Mouse (Mus musculus) spleen, postnatal 36 days (tissue): Measurements from ENCODE around the gene Schip1.
A peak's percentile ranks its signal among the peaks of the same experiment; 100 is the strongest.
"Not testable (repeated sequence)": the region's sequence is repeated elsewhere in the genome, so short reads cannot be mapped to it uniquely, and the experiment has no call there.

Source experiments
- DNase-seq, 2 experiments: peaks; one replicate each; pipeline ENCODE4 v3.0.0; 2022; ENCODE audit warnings: low spot score in 2 of 2, mixed read lengths in 1 of 2

The Schip1 gene

DNA sequence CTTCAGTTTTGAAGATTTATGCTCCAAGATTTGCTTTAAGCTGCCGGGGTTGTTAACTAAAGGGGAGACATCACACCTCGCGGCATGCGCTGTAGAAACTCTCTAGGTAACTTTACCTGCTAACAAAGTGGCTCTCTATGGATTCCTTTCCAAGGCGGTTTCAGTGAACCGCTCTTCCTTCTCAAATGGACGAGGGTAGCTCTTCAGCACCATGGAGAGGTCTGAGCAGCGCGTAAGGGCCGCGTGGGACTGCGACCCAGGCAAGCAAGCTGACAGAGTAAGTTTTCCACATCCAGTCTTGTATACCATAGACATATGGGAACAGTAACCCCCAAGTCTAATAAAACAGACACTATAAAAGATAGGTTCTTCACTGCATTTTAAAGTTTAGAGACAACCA is at the start of gene Schip1:
Gene Schip1, plus strand, starts transcription at position 72 of the 400 bp plus-strand sequence.
- DNase-seq, result no peak

DNA sequence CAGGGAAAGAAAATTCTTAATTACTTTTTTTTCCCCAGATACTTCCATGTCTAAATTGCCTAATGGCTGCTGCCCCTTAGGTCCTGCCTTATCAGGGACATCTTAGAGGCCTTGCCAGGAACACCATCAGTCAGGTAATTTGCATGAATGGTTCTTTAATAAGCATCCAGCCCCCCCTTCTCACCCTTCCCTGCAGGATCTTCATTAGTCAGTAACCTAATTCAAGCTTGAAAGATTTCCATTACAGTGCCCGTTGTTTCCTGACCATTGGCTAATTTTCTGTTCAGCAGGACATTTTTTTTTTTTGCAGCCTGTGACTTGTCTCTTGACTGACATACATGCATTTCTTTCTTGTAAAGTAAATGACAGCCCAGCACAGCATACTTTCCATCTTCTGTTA is 48.8 kb upstream of the Schip1 start:
- DNase-seq, result no peak

DNA sequence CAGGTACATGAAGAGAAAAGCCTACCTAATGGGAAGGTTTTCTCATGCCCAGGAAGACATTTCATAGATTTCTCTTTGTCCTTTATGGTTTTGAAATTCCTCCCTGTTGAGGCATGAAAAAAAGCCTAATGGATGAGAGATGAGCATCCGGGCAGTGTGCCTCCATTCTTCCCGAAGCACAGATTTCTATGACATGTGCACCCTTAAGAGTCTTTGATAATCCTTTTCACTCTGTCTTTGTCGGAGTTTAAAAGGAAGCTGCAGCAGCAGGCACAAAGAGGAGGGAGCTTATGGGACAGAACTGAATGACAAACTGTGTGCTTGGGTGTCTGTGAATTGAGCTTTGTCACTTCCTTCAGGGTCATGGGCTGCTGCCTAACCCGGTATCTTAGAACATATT is 45.2 kb upstream of the Schip1 start:
- no peak for DNase-seq

DNA sequence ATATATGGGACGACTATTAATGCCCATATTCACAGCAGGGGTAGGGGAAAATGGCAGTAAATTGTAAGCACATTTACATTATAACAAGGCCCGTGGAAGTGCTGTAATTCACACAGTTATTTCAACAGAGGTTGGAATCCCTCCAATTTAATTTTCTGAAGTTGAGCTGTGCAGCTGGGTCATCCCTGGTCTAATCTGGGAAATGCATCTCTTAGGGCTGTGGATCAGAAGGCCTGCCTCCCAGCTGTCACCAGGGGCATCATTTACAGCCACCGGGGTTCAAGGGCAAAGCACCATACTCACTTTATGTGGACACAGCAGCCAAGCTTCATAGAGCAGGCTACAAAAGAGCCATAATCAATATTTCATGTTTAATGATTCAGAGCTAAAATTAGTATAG is 28.5 kb upstream of the Schip1 start:
- no peak for DNase-seq

DNA sequence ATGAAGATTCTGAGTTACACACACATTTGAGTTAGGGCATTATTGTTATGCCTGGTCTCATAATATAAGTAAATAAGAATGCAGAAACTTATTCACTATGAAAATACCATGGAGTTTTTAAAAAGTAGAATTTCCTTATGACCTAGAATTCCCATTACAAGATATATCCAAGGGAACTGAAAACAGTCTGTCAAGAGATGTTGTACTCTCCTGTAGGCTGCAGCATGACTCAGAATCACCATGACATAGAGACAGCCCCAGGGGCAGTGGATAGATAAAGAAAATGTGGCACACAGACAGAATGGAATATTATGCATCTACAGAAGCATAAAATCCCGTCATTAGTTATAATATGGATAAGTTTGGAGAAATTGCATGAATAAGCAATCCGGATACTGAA is 21.7 kb upstream of the Schip1 start:
- no peak for DNase-seq

DNA sequence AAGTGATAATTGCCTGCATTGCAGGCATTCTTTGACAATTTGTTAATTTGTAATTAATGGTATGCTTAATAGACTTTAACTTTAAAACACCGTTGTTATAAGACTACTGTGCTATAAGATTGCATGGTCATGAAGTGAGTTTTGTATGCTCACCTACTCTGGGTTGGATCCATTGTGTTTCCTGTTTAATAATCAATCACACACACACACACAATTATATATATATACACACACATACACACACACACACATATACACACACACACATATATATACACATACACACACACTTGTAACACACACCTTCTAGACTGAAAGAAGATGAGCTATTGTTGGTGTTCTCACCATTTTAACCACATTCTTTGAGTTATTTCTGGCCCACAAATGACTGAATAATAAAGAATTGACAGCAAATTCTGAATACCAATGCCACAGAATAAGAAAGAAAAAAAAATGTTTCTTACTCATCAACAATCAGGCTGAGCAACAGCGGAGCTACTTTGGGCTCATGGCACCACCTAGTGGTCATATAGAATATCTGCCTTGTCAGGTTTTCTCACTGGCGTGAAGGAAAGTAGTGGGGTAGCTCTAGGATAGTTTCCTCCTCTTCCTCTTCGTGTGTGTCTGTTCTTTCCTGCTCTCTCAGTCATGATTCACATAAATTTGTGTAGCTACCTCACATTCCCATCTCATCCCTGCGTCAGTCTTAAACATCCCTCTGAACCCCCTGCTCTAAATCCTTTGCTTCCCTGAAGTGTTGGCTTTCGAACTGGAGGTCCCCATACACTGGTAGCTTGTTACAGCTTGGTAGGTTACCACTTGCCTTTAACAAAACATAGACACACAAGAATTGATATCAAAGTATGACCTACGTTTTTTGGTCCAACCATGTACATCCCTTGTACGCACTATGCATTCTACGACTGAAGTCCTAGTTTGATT is 18.9 kb upstream of the Schip1 start:
- peak in 1 of 2 experiments; percentile 14 for DNase-seq

GRCm38 (mm10) chr3:68053538-68053937 is 11.1 kb upstream of the Schip1 start:
- peak in 1 of 2 experiments; percentile 8 for DNase-seq

DNA sequence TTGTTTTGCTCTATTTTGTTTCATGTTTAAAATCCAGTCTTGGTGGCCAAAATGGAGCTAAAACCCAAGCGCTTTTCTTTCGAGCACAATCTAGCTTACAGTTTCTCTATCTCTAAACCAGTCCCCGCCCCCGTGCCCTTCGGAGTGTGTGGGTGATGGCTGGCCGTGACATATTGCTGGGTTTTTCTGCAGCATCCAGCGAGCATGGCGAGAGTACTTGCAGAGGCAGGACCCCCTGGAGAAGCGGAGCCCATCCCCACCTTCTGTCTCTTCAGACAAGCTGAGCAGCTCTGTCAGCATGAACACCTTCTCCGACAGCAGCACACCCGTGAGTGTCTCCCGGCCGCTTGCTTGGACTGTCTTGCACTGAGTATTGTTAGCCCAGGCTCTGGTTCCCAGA is 9.5 kb upstream of the Schip1 start:
- DNase-seq, result no peak

GRCm38 (mm10) chr3:68056373-68057275 is 8.0 kb upstream of the Schip1 start:
- peak; percentile 28 to 49 for DNase-seq

DNA sequence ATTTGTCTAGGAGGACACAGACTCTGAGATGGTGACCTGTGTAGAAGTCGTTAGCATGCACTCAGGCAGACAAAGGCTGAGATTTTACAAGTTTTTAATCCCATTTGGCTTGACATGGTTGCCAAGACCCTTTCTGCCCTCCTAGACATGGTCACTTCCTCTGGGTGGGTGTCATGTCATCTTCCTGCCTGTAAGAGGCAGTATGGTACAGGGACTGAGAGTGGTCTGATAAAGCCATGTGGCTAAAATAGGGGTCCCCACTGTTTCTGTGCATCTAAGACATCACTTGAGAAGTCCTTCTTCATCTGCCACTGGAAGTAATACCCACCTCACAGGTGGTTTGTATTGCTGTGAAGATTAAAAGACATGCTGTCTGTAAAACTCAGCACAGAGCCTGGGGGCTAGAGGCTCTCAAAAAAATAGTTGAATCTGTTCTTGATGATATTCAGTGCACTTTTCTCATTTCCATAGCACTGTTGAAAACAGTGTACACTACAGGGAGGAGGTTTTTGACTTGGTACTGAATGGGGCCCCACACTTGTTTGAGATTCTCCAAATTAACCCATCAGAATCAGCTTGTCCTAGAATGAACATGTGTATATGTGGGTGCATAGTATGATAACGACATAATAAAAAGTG is 5.3 kb upstream of the Schip1 start:
- no peak for DNase-seq

GRCm38 (mm10) chr3:68071395-68072386 is 7.1 kb downstream of the Schip1 start:
- no peak for DNase-seq

- no peak for DNase-seq
These were observed 12.8 kb downstream of the Schip1 start for GRCm38 (mm10) chr3:68077406-68077805.

DNA sequence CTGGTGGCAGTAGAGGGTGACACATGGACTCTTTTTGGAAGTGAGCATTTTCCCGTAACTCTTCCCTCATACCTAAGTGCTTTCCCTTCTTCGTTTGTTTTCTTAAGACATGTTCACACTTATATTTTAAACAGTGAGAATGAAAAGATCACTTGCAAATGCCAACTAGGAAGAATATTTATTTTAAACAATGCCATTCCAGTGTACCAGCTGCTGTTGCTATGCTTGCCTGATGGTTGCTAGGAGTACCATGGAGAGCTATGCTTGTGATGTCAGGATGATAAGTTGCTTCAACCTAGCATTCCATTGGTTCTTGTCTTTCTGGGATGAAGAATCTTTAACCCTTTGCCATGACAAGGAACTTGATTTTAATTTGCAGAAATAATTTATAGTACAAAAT is 20.4 kb downstream of the Schip1 start:
- DNase-seq, result no peak

GRCm38 (mm10) chr3:68092108-68092507 is 27.5 kb downstream of the Schip1 start:
- no peak for DNase-seq

- DNase-seq, result no peak
These were observed 32.3 kb downstream of the Schip1 start for GRCm38 (mm10) chr3:68096724-68097431.

DNA sequence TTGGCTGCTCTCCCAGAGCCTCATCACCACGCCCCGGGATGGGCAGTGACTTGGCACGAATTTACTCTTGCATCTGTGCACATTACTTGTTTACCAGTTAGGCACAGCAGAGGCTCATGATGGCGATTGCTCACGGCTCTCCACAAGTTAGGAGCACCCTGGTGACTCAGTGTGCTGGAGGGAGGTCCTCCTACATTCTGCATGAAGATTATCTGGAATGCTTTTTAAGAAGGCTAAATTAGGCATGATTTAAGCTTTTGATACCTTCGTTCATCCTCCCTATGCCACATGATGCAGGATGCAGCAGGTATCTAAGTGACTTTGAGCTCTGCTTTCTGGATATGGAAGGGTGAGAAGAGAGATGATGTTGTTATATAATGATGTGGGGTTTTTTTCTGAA is 35.0 kb downstream of the Schip1 start:
- not testable (repeated sequence) for DNase-seq

DNA sequence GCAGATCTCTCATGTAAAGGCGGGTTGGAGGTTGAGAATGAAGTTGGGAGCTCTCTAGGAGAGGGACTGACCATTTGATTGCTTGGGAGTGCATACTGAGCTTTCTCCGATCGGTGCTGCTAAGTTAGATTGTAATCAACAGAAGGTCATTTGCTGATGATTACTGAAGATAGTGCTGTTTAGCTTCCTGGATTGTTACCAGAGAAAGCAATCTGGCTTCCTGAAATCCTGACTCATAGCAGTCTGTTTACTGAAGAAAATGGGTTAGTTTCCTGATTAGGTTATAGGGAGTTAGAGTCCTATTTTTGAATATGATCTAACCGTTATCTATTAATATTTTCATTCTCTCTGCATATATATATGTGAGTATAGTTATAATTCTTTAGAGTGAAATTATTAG is 36.7 kb downstream of the Schip1 start:
- no peak for DNase-seq

DNA sequence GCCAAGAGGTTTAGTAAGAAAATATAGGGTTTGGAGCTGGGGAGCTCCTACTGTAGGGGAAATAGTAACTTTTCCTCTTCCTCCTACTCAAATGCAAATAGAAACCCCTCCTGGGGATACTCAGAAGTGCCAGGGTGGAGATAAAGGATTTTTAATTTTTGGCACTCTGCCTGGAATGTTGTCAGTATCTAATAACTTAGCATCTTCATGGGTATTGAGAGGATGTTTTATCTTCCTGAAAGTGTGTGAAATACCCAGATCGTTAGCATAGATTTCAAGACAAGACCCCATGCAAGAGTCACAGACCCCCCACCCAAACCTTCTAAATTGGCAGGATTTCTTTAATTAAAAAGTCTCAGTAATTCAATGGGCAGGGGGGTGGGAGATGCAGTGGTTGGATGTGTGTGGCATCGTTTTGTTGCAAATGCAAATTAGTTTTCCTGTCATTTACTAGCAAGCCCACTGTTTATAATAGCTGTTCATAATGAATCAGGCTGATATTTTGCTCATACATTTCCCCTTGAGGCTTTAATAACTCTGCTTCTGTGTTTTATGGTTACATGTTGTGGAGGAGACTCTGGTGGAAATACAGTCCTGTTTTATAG is 40.6 kb downstream of the Schip1 start:
- no peak for DNase-seq

DNA sequence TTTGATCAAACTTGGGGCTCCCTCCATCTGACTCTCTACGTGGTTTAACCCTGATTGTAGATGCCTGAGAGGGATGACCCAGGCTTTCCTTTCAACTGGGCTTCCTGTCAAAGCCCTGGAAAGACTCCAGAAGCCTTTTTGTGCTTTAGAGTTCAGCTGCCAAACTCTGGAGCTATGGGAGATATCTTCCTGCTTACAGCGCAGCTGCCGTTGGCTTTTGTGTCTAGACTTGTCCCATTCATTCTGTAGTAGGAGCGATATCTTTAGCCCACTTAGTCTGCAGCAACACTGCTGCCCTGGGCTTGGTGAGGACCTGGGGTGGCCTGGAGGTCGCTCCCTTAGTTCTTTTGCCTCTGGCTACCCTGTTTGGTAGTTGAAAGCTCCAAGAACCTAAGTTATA is 56.7 kb downstream of the Schip1 start:
- DNase-seq, result no peak
